Mouse (Mus musculus) brain, embryonic 18.5 days (tissue): Measurements from ENCODE around the gene Mn1.

ENCODE experiments used
- DNase-seq: peaks from one replicate; pipeline ENCODE4 v3.0.0-alpha.2; 2012; ENCODE audit warnings: low read depth, low spot score

Gene Mn1

GRCm38 (mm10) chr5:111476141-111476540 is 59.0 kb downstream of the Mn1 start:
- DNase-seq: no peak

- no peak for DNase-seq
Observed at GRCm38 (mm10) chr5:111485907-111486306, 68.7 kb downstream of the Mn1 start.

GRCm38 (mm10) chr5:111489022-111489616 is 72.0 kb downstream of the Mn1 start:
- DNase-seq: peak; percentile 32

GRCm38 (mm10) chr5:111490599-111490998 is 73.4 kb downstream of the Mn1 start:
- DNase-seq: no peak

- no peak for DNase-seq
Observed at GRCm38 (mm10) chr5:111491485-111491884, 74.3 kb downstream of the Mn1 start.

GRCm38 (mm10) chr5:111500036-111500435 is 82.9 kb downstream of the Mn1 start:
- DNase-seq: no peak

GRCm38 (mm10) chr5:111501691-111502441 is 84.7 kb downstream of the Mn1 start:
- DNase-seq: no peak

GRCm38 (mm10) chr5:111505241-111505640 is 88.1 kb downstream of the Mn1 start:
- no peak for DNase-seq

GRCm38 (mm10) chr5:111505824-111506223 is 88.7 kb downstream of the Mn1 start:
- no peak for DNase-seq

- no peak for DNase-seq
Observed at GRCm38 (mm10) chr5:111506410-111506809, 89.2 kb downstream of the Mn1 start.
